Mouse (Mus musculus) small intestine, adult 2 months (tissue): ENCODE measurements around the gene Magi1.

ENCODE experiments used
- CTCF ChIP-seq: fragments of 200-500 bp; IDR thresholded peaks from 2 replicates; pipeline ENCODE4 v1.5.1; 2012; ENCODE audit warnings: low read depth, mild to moderate bottlenecking, control low read depth, inconsistent platforms, low read length, moderate library complexity, mixed read lengths; ENCODE audit not compliant: insufficient replicate concordance, insufficient read length; ENCODE audit errors: extremely low read depth
- POLR2A ChIP-seq: fragments of 200-500 bp; IDR thresholded peaks from 2 replicates; pipeline ENCODE4 v1.6.1; 2012; ENCODE audit warnings: low read depth, mild to moderate bottlenecking, control low read depth, inconsistent platforms, low read length, moderate library complexity

DNA sequence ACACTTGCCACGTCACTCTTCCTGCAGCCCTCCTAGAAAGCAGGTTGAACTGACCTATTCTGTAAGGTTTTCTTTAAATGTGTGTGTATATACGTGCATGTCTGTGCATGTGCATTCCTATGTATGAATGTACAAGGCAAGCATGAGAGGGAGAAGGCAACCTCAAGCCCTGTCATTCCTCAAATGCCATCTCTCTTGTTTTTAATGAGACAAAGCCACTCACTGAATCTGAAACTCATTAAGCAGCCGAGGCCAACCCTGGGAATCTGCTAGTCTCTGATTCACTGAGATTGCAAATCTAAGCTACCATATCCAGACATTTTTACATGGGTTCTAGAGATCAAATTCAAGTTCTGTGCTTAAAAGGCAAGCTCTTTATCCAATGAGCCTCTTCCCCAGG is 359.7 kb downstream of the Magi1 start:
- no peak for TF ChIP-seq CTCF
- TF ChIP-seq POLR2A = no peak
